Mouse (Mus musculus) megakaryocyte, embryonic 14.5 days (primary cell): ENCODE data around the gene Gm37240.

Experiments used
- FLI1 ChIP-seq: IDR thresholded peaks from 2 replicates; pipeline ENCODE4 v1.6.1; 2012; ENCODE audit warnings: low read length, inconsistent platforms, mixed read lengths
- GATA1 ChIP-seq: IDR thresholded peaks from 3 replicates; pipeline ENCODE4 v1.6.1; 2012; ENCODE audit warnings: mixed read lengths, low read length, inconsistent platforms, borderline replicate concordance

- TF ChIP-seq GATA1 (no peak), FLI1 (no peak)
Observed at GRCm38 (mm10) chr3:84923256-84923655, 964.1 kb downstream of the Gm37240 start.
